Mouse (Mus musculus) kidney, adult 2 months (tissue): ENCODE measurements around the gene Tanc2.

ENCODE experiments used
- CTCF ChIP-seq: fragments of 200-500 bp; conservative IDR thresholded peaks from 2 replicates; pipeline ENCODE4 v1.5.1; 2011; ENCODE audit warnings: low read depth, mild to moderate bottlenecking, control low read depth, low read length, moderate library complexity, mixed read lengths; ENCODE audit not compliant: insufficient read depth, insufficient read length
- POLR2A ChIP-seq: fragments of 200-500 bp; IDR thresholded peaks from one replicate; pipeline ENCODE4 v1.6.1; 2011; ENCODE audit warnings: low read depth, low read length, control low read depth

DNA sequence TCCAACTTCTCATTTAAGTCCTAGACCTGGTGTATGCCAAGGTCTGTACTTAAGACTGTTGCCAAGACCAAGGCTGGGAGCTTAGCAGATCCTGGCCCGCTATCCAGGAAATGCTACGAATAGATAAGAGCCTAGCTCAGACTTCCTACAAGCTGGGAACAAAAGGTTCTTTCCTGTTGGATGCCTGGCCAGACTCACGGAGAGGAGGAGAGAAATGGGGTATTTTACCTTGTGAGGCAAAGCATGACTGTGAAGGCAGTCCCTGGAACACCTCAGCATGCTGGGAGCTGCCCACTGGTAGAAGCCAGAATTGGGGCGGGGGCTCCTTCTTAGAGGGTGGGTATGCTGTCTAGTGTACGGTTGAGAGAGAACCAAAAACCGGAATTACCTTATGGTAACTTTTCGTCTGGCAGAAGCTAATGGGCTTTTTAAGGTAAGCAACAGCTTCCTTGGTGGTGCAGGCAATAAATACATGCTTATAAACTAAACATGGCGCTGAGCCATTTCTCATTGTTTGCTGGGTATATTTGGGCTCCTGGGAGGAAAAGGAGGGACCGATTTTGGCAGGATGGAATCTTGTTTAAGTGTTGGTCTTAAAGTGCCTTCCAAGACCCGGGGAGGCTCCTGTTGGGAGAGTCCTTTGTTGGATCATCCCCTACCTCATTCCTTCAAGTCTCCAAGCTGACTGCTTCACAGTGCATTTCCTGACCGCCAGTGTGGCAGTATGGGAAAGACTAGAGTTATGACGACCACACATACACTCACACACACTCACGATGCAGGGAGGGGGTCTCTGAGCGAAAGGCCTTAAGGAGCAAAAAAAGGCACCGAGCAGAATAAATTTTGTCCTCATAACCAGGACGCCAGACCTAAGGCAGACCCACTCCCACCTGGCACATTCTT lies 355.2 kb downstream of the Tanc2 start:
- TF ChIP-seq POLR2A: no peak
- TF ChIP-seq CTCF: no peak
